Mouse (Mus musculus): ENCODE measurements around the gene Alox12b.

GRCm38 (mm10) chr11:69151004-69151403 is 5.8 kb upstream of the Alox12b start:
- no peak for TF ChIP-seq POLR2A (IDR thresholded peaks at IDR 0.05; ENCODE audit: control insufficient read depth in 1 of 2, insufficient read depth in 1 of 2, low read depth in 1 of 2, low read length in 2 of 2, poor library complexity in 1 of 2)
- no peak for TF ChIP-seq TCF12 (IDR thresholded peaks at IDR 0.05; ENCODE audit: low read depth, low read length)
- TF ChIP-seq ZC3H11A (IDR thresholded peaks at IDR 0.05; ENCODE audit: low read depth, low read length), result no peak
- no peak for TF ChIP-seq EP300 (IDR thresholded peaks at IDR 0.05; ENCODE audit: low read depth in 1 of 2, low read length in 2 of 2)
- TF ChIP-seq HCFC1 (IDR thresholded peaks at IDR 0.05; ENCODE audit: low read depth, low read length), result no peak
- TF ChIP-seq MYB (IDR thresholded peaks at IDR 0.05; ENCODE audit: low read depth, low read length), result no peak
- no peak for TF ChIP-seq CTCF (IDR thresholded peaks at IDR 0.05 in 2 of 3, conservative IDR thresholded peaks at IDR 0.05 in 1 of 3; ENCODE audit: control insufficient read depth in 1 of 3, insufficient read depth in 1 of 3, low read depth in 2 of 3, low read length in 3 of 3, poor library complexity in 1 of 3, severe bottlenecking in 1 of 3)
- no peak for TF ChIP-seq KAT2A (conservative IDR thresholded peaks at IDR 0.05; ENCODE audit: low read depth, low read length)
- no peak for TF ChIP-seq RCOR1 (IDR thresholded peaks at IDR 0.05; ENCODE audit: low read depth, low read length)
- TF ChIP-seq E2F4 (IDR thresholded peaks at IDR 0.05; ENCODE audit: borderline replicate concordance, low read depth, low read length), result no peak
- TF ChIP-seq MAFK (IDR thresholded peaks at IDR 0.05; ENCODE audit: borderline replicate concordance, low read depth, low read length), result no peak
- no peak for TF ChIP-seq GATA1 (IDR thresholded peaks at IDR 0.05; ENCODE audit: low read depth, low read length)
- no peak for TF ChIP-seq ZKSCAN1 (IDR thresholded peaks at IDR 0.05; ENCODE audit: low read depth, low read length)
- TF ChIP-seq NELFE (IDR thresholded peaks at IDR 0.05; ENCODE audit: low read depth, low read length), result no peak
